Mouse (Mus musculus) thymus, adult 18-20 months (tissue): ENCODE measurements around the gene Ednra.
"Not testable (repeated sequence)": the region's sequence is repeated elsewhere in the genome, so short reads cannot be mapped to it uniquely, and the experiment has no call there.

Source experiments
- DNase-seq, 2 experiments: peaks; one replicate each; pipeline ENCODE4 v3.0.0; 2022; ENCODE audit warnings: mixed read lengths in 2 of 2

Gene Ednra

GRCm38 (mm10) chr8:77717036-77717435, 7.2 kb downstream of the Ednra start:
- DNase-seq: no peak

- no peak for DNase-seq
Measured at GRCm38 (mm10) chr8:77714455-77714854, 9.8 kb downstream of the Ednra start.

GRCm38 (mm10) chr8:77713688-77714087, 10.6 kb downstream of the Ednra start:
- DNase-seq: no peak

GRCm38 (mm10) chr8:77704768-77705167, 19.5 kb downstream of the Ednra start:
- DNase-seq: no peak

- DNase-seq: no peak
Measured at GRCm38 (mm10) chr8:77698028-77698427, 26.2 kb downstream of the Ednra start.

- no peak for DNase-seq
Measured at GRCm38 (mm10) chr8:77696182-77696581, 28.1 kb downstream of the Ednra start.

- no peak for DNase-seq
Measured at GRCm38 (mm10) chr8:77695486-77696058, 28.7 kb downstream of the Ednra start.

- no peak for DNase-seq
Measured at GRCm38 (mm10) chr8:77695070-77695469, 29.2 kb downstream of the Ednra start.

- DNase-seq: no peak
Measured at GRCm38 (mm10) chr8:77694588-77694987, 29.7 kb downstream of the Ednra start.

GRCm38 (mm10) chr8:77689421-77690059, 34.7 kb downstream of the Ednra start:
- DNase-seq: not testable (repeated sequence)

- DNase-seq: no peak
Measured at GRCm38 (mm10) chr8:77688978-77689377, 35.3 kb downstream of the Ednra start.

GRCm38 (mm10) chr8:77684372-77684771, 39.9 kb downstream of the Ednra start:
- DNase-seq: no peak

GRCm38 (mm10) chr8:77683356-77684106, 40.7 kb downstream of the Ednra start:
- DNase-seq: no peak

- no peak for DNase-seq
Measured at GRCm38 (mm10) chr8:77682008-77682934, 42.0 kb downstream of the Ednra start.

- no peak for DNase-seq
Measured at GRCm38 (mm10) chr8:77672036-77672435, 52.2 kb downstream of the Ednra start.

- no peak for DNase-seq
Measured at GRCm38 (mm10) chr8:77670612-77671363, 53.5 kb downstream of the Ednra start.

- no peak for DNase-seq
Measured at GRCm38 (mm10) chr8:77667916-77668315, 56.3 kb downstream of the Ednra start.

GRCm38 (mm10) chr8:77664901-77665300, 59.4 kb downstream of the Ednra start:
- DNase-seq: no peak

GRCm38 (mm10) chr8:77659534-77660080, 64.7 kb downstream of the Ednra start:
- no peak for DNase-seq

GRCm38 (mm10) chr8:77658356-77658755, 65.9 kb downstream of the Ednra start:
- DNase-seq: no peak

- no peak for DNase-seq
Measured at GRCm38 (mm10) chr8:77650646-77651190, 73.5 kb downstream of the Ednra start.
